Mouse (Mus musculus) left cerebral cortex, postnatal 25 days (tissue): ENCODE data around the gene Tex46. TPM values are rescaled to one million over a fixed set of nuclear protein-coding genes. Genes with fewer than 3 reads are reported as not detected.

ENCODE experiments used
- microRNA-seq, 2 experiments: library from miRNA; unstranded; fragments of <30 nt; microRNA quantifications; one replicate each; pipeline ENCODE4 v1.2.0; 2022
- total RNA-seq, 2 experiments: library from RNA; stranded (reverse); gene quantifications; 2 replicates each; pipeline ENCODE4 v1.2.3; 2021

The Tex46 gene
- total RNA-seq, 2 experiments from 2014 or later, result not detected

Small RNAs within 50 kb of the gene (microRNA-seq; reads per million reads assigned to microRNA genes)
- gene Gm22180, result 0 reads per million in 2 experiments

Other genes starting within 250 kb of the Tex46 start
- 1 to 10 TPM; 3.8 to 7.4 TPM for gene Htr1d, start 186.9 kb upstream of the Tex46 start, total RNA-seq
- gene 6030445D17Rik, start 148.2 kb upstream of the Tex46 start, total RNA-seq, result under 1 TPM; 0.34 to 0.43 TPM
- gene Luzp1, start 140.7 kb upstream of the Tex46 start, total RNA-seq, result 10 to 100 TPM; 80.2 to 85.7 TPM
- gene Kdm1a, start 7.7 kb upstream of the Tex46 start, total RNA-seq, result 10 to 100 TPM; 93.2 to 97.2 TPM
- gene Lactbl1, start 12.2 kb downstream of the Tex46 start, total RNA-seq, result not detected
- 10 to 100 TPM; 15.2 to 21.4 TPM for gene Ephb2, start 225.6 kb downstream of the Tex46 start, total RNA-seq